Mouse (Mus musculus) T-cell, adult 2 months (primary cell): ENCODE data around the gene P3h1.

ENCODE experiments used
- DNase-seq: peaks from one replicate; pipeline ENCODE4 v3.0.0; 2022; ENCODE audit warnings: low spot score

The P3h1 gene

DNA sequence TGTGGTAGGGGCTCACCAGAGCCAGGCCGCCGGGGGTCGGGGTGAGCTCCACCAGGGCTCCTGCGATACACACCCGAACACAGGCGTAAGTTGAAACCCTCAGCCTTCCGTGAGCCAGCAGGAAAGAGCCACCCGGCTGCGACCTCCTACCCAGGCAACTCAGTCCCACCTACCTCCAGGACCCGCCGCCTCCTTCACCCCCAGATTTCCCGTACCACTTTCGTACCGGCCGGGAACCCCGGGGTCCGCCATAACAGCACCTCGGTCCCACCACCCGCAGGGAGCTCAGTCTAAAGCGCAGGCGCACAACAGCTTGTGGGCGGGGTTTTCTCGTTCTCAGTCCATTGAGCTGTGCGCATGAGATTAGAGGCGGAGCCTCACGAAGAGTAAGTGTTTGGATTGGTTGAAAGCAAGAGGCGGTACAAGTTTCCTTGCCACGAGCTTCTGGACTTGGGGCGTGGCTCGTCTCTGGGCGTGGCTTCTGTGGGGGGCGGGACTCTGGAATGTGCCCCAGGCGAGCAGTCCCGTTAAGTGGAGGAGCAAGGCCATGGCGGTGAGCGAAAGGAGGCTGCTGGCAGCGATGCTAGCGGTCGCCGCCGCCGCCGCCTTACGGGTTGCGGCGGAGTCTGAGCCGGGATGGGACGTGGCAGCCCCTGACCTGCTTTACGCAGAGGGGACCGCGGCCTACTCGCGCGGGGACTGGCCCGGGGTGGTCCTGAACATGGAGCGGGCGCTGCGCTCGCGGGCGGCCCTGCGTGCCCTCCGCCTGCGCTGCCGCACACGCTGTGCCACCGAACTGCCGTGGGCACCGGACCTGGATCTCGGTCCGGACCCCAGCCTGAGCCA lies at the start of gene P3h1, which contains the start of gene AU022252:
TSS of gene P3h1 (plus strand) at position 506 of the 846 bp plus-strand sequence.
TSS of gene AU022252 (minus strand) at position 303 of the 846 bp plus-strand sequence.
- DNase-seq = peak; percentile 99

DNA sequence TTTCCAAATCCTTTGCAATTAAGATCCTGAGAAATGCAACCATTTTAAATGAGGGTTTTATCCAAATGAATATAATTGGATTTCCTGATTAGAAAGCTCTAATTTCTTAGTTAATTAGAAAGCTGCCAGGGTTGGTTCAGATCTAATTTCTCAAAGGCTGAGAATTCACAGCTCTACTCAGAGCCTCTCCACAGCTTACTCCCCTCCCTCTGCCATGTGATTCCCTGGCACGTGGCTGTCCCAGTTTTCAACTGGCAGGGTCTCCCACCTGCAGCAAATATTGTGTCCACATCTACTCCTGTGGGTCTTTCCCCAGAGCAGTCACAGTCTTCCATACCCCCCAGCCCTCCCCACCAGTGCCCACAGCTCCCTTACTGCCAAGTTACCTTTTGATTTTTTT lies 49.2 kb upstream of the P3h1 start:
- no peak for DNase-seq

DNA sequence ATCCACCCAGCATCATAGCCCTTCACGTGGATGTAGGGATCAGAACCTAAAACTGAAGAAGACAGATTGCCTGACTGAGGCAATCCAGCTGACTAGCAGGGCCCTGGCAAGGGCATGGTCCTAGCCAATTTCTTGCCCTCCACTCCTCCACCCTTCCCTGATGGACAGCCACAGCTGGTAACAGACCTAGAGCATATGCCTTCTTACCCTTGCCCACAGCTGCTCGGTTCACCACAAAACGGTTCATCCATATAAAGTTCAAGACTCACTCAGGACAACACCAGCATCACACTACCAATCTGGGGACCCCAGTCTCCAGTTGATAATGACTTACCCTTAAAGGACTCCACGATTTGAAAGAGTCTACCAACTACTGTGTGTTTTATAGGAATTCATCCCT lies 46.9 kb upstream of the P3h1 start:
- no peak for DNase-seq

DNA sequence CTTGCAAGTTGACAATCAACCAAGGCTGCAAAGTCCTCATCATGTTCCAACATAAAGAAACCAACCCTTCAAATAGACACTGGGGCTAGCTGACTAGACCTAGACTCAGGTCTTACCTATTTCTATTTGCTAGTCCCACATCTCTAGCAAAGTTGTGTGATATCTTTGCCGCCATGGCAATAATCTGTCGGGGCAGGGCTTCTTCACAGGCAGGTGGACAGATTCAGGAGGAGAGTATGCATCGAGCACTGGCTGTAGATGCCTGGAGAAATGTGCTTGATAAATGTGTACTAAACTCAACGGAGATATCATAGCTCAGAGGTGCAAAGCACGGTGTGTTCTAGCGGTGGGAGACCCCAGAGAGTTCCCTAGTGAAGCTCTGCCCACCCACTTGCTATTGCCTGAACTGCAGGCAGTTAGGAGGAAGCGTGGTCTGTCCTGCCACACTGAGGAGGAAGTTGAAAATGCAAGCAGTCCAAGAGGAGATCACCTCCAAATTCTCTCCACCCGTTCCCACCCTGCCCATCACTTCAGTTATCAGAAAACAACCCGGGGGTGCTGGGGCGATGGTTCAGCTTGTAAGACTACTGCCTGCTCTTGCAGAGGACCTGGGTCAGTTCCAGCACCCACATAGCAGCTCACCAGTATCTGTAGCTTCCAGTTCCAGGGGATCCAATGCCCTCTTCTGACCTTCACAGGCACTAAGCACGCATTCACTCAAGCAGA lies 44.5 kb upstream of the P3h1 start:
- DNase-seq = no peak

DNA sequence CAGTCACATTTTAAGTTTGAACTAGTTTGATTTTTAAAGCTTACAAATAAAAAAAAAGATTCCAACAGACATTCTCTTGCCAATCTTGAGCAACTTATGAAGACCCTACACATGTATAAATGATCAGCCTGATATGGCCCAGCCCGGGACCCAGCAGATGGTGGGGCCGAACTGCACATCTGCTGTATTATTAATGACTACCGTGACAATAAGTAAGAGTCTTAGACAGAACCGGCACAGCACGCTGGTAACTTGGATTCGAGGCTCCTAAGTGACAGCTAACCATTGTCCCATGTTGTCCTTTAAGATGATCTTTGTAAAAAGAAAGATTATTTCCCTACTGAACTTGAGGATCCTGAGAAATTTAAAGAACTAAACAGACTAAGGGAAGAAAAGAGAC lies 43.3 kb upstream of the P3h1 start:
- DNase-seq = no peak

DNA sequence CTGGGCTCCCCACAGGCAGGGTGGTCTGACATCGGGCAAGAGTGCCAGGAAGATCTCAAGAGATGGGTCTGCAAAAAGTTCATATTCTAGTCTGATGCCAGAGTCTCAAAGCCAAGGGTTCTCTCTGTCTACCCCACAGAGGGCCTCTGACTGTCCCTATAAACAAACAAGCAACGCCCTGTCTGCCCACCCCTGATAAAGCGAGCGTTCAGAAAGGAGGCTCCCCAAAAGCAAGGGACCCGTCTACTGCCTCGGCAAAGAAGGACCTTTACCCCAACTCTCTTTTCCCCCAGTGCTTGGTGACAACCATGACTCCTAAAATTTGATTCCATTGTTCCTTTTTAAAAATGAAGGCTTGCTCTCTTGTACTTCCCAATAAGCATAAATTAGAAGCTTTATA lies 42.9 kb upstream of the P3h1 start, which contains the start of gene Ermap:
TSS of gene Ermap (minus strand) at position 148 of the 400 bp plus-strand sequence.
- DNase-seq = no peak

DNA sequence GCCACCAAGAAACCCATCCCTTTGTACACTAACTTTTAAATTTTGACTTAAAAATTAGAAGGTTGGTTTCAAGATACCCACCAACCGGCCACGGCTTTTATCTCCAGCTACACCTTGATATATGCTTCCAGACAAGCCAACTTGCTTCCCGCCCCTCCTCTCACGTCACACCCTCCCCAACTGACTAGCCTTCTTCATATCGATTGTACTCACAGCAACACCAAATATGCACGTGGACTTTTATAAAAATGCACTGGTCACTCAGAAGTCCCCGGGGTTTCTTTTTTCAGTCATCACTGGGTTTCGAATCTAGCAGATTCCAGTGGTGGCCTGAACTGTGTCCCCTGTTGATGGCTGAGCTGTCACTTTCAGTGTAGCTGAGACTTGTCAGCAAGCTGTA lies 42.1 kb upstream of the P3h1 start:
- no peak for DNase-seq

DNA sequence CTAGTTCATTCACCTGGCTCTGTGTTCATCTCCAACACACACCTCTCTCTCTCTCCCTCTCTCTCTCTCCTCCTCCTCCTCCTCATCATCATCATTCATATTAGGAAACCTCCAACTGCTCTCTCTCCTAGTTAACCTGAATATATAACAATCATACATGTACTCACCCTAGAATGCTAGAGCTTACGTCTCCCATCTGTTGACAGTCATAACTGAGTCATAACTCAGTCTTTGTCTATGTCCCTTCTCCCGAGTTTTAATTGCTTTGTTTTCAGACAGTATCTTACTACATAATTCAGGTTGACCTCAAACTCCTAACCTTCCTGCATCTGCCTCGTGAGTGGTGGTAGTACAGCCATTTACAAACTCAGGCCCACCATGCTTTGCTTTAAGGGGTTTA lies 41.4 kb upstream of the P3h1 start:
- DNase-seq = no peak

DNA sequence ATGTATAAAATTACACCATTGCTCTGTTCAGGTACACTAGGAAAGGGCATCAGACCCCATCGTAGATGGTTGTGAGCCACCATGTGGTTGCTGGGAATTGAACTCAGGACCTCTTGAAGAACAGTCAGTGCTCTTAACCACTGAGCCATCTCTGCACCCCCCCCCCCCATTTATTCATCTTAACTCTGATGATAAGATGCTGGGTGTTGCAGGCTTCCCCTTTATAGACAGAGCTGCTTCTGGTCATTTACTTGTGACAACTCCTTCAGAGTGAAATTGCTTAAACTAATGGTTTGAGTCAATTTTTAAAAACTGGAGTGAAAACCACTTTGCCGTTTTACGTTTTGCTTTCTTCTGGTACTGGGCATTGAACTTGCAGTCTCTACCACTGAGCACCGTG lies 40.0 kb upstream of the P3h1 start:
- no peak for DNase-seq

DNA sequence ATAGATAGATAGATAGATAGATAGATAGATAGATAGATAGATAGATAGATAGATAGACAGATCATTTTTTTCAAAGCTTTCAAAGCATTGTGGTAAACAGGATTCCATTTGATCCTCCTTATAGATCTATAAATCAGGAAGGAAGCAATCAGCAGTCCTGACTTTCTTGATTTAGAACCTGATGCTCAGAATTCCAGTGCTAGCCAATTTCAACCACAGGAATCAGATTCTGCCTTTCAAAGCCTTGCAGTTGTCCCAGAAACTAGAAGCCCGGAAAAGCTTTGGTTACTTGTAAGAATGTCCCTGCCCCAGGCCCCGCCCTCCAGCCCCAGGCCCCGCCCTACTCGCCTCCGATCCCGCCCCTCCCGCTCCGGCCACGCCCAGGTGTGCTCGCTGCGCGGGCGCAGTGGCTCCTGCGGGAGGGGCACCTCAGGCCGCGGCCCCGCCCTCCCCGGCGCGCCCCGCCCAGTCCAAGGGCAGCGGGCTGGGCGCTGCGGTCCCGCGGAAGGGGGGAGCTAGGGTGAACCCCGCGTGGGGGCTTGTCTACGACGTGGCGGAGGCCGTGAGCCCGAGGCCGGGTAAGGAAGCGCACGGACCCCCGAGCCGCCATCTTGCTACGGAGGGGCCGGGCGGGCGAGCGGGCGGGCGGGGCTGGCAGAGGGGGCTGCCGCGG lies 37.7 kb upstream of the P3h1 start, which contains the start of gene Svbp:
TSS of gene Svbp (plus strand) at position 398 of the 673 bp plus-strand sequence.
- DNase-seq = peak; percentile 86

DNA sequence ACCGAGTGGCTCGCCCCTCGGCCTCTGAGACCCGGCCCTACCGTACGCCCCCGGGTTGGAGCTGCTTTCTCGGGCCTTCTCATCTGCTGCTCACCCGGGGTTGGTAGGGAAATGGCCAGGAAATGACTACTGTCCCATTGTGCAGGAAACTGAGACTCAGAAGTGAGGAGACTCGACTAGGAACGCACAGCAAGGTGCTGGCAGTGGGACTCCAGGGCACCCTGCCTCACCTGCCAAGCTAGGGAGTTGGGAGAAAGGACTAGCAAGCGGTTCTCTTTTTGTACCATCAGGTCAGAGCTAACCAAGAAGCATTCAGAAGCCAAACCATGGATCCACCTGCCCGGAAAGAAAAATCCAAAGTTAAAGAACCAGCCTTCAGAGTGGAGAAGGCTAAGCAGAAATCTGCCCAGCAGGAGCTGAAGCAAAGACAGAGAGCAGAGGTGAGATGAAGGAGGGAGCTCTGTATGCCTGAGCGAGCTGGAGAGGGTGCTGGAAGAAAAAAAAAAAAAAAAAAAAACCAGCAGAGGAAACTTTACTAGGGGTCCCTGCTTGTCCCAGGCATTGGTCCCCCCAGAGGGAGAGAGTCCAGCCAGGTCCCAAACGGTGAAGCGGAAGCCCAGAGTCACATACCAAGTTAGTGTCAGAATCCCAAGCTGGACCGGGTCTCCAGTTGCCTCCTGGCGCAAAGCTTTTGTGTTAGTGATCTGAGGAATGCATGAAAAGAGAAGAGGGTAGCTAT lies 37.0 kb upstream of the P3h1 start:
- DNase-seq = no peak

DNA sequence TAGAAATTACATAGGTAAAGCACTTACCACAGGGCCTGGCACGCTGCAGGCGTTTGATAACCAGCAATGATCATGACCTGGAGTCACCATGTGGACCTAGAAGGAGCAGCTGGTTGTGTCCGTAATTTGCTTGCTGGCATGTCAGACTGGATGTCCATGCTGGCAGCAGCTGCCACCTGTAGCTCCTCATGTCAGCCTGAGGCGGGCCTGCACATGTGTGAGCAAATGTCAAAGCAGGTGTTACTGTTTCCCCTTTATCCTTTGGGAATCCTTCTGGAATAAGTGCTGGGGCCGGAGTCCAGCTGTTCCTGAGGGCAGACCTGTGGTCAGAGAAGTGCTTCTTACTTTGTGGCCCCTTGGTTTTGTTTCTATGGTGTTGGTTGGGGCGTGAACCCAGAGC lies 34.6 kb upstream of the P3h1 start:
- no peak for DNase-seq

DNA sequence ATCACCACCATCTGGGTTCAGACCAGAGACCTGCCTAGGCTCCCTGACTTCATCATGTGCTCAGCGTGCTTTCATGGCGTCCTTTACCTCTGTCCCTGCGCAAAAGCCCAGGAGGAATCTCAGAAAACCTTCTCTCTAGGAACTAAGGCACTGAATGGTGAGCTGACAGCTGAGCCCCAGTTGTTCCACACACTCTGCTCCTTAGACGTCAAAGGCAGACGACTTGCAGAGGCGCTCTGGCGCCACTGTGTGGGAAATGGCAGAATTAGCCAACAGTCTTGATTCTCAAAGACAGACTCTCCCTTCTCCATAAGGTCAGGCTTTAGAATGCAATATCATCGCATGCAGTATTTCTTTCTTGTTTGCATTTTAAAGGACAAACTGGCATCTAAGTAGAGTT lies 28.0 kb upstream of the P3h1 start:
- peak; percentile 48 for DNase-seq

DNA sequence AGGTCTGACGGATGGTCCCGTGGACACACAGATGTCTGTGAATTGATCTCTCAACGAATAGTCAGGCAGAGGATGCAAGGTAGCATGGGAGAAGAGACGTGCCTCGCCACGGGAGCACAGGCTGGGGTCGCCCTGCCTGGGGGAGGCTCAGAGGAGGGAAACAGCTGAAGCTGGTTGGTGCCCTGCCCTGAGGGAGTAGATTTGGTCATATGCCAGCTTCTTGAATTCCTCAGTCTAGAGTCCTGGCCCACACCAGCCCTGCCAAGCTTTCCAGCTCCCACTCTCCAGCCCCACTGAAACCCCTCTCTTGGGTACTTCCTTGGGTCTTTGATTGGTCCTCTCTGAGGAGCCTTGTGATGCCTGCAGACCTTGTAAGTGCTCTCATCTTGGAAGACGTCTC lies 16.0 kb upstream of the P3h1 start:
- no peak for DNase-seq

DNA sequence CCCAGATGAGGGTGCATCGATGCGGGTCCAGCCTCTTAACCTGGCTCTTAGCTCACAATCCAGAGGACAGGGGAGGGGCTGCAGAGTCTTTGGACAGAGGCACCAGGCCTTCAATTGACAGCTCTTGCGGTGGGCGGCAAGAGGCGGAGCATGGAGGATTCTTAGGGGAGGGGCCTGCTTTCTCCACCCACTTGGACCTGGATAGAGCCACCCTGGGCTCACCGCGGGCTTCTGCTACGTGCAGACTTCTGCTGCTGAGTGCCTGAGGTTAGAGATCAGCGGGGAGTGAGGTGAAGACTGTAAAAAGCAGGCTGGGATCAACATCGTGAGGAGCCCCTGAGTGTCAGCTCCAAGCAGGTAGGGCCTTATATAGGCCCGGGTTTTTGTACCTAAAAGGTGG lies 14.5 kb upstream of the P3h1 start, which contains the start of gene Tmem269:
TSS of gene Tmem269 (minus strand) at position 49 of the 400 bp plus-strand sequence.
- no peak for DNase-seq

DNA sequence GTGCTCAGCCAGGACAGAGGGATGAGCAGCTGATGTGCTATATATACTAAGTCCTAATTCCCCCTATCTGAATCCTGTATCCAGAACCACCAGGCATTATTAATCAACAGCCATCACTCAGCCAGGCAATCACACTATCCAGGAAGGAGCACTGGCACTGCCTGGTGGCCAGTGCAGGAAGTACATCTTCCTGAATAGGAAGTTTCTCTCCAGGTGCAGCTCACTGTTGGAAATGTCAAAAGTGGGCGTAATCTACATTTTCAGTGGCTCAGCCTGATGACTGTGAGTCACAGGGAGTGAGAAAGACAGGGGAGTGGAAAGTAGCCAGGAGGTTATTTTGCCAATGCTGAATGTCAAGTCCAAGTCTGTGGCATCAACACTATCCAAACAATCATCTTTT lies 9.0 kb upstream of the P3h1 start:
- peak; percentile 29 for DNase-seq

DNA sequence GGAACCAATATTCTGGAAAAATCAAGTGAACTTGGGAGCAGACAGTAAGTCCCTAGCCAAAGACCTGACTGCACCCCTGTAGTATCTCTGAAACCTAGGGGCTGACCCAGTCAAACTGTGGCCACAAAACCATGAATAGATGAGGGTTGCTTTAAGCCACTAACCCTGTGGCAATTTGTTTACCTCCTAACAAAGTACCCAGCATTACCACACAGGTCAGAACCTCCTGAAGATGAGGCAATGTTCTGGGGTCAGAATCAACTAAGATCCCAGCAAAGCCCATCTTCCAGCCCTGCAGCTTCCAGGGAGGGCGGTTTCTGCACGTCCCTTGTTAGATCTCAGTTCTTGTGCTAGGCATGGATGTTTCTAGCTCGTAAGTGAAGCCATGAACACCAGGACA lies 8.2 kb upstream of the P3h1 start:
- DNase-seq = no peak

DNA sequence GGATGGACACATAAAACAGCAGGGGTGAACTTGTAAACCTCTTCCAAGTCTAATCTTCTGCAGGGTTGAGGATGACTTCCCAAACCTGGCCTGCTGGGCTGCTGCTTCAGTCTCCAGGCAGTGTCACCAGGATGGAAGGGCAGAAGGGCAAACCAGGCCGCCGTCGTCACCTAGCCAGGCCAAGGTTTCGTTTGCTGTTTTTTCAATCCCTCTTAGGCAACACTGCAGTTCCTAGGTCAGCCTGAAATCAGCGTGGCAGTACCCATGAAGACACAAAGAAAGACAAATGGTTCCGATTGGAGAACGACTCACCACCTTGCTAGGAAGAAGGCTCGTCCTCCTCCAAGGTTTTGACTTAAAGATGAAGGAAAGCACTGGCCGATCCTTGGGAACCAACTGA lies 7.0 kb upstream of the P3h1 start:
- DNase-seq = no peak

DNA sequence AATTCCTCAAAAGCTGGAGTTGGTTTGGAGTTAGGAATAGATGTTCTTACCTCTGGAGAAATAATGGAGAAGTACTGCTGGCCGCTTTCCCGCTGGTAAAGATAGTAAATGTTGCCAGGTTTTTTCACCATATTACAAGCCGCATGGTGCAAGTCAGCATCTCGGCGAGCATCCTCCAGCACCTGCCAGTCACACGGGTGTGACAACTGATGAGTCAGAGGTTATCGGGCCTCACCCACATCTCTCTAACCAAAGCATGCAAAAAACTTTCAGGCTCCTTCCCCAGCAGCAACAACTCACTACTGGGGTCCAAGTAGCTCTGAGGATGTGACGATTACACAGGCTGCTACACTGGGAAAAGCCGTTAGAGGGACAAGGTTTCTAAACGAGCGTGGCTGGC lies 6.0 kb upstream of the P3h1 start:
- DNase-seq = no peak

DNA sequence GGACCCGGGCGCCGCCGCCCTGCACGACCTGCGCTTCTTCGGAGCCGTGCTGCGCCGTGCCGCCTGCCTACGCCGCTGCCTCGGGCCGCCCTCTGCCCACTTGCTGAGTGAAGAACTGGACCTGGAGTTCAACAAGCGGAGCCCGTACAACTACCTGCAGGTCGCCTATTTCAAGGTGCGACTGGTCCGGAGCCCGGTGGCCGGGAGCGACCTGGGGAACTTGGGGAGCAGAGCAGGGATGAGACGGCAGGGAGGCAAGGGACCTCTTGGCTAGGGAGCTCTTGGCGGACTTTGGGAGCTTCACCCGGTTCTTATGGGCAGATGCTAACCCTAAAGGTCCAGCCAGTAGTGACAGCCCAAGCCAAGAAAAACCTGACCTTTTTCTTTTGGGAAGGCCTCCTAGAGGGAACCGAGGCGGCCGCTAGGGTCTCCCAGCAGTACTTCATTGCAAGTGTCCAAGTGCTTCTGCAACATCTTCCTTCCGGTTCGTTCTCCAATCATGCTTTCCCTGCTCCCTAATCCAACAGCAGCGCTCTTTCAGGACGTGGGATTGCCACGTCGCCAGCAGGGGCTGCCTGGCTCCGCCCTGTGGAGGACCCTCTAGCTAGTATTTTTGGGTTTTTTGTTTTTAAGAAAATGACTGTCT lies 664 bp downstream of the P3h1 start:
- DNase-seq = no peak

DNA sequence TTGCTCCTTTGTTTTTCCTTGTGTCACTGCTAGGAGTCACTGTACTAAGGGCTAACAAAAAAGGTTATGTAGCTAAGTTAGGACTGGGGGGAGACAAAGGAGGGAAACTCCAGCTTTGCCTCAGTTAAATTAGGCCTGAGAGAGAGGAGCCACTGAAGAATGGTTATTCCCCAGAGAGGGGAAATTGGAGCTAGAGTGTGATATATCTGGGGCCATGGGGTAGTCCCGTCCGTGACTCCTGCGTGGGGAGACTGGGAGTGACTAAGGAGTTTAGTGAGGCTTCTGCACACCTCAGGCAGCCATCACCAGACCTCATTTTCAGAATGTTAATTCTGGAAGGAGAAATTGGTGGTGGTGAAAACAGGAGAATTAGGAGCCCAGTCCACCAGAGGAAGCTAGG lies 1.6 kb downstream of the P3h1 start:
- DNase-seq = no peak
